Mouse (Mus musculus) lung, postnatal 0 days (tissue): ENCODE measurements around the gene Lalba. TPM values are rescaled to one million over a fixed set of nuclear protein-coding genes. Genes with fewer than 3 reads are reported as not detected.

Experiments
- ATAC-seq: fragments of 200-750 bp; cut with Nextera tagmentation; 2 replicates; pipeline ENCODE4 v1.8.0; 2017; ENCODE audit warnings: moderate library complexity
- DNase-seq: peaks from one replicate; pipeline ENCODE4 v3.0.0-alpha.2; 2016; ENCODE audit warnings: low spot score
- H3K27ac ChIP-seq: fragments of 300-500 bp; sonication (generic); 2 replicates; pipeline ENCODE4 v1.5.1; 2014; ENCODE audit warnings: antibody characterized with exemption, mild to moderate bottlenecking, low read length, mixed read lengths
- H3K27me3 ChIP-seq: fragments of 300-500 bp; sonication (generic); replicated peaks from 2 replicates; pipeline ENCODE4 v1.6.1; 2014; ENCODE audit warnings: low read length, mixed read lengths; ENCODE audit not compliant: insufficient read depth
- H3K36me3 ChIP-seq: fragments of 300-500 bp; sonication (generic); 2 replicates; pipeline ENCODE4 v1.6.1; 2014; ENCODE audit warnings: low read length, mixed read lengths; ENCODE audit not compliant: insufficient read depth
- H3K4me1 ChIP-seq: fragments of 300-500 bp; sonication (generic); 2 replicates; pipeline ENCODE4 v1.6.1; 2014; ENCODE audit warnings: antibody characterized with exemption, low read depth, low read length, mixed read lengths; ENCODE audit not compliant: insufficient read depth
- H3K4me2 ChIP-seq: fragments of 300-500 bp; sonication (generic); replicated peaks from 2 replicates; pipeline ENCODE4 v1.6.1; 2014; ENCODE audit warnings: low read depth, mild to moderate bottlenecking, low read length, moderate library complexity, mixed read lengths
- H3K4me3 ChIP-seq: fragments of 300-500 bp; sonication (generic); 2 replicates; pipeline ENCODE4 v1.5.1; 2014; ENCODE audit warnings: low read depth, low read length
- H3K9ac ChIP-seq: fragments of 300-500 bp; sonication (generic); replicated peaks from 2 replicates; pipeline ENCODE4 v1.6.1; 2014; ENCODE audit warnings: low read depth, mild to moderate bottlenecking
- H3K9me3 ChIP-seq: fragments of 300-500 bp; sonication (generic); 2 replicates; pipeline ENCODE4 v1.6.1; 2016; ENCODE audit warnings: low read length, mixed read lengths
- CTCF ChIP-seq: IDR thresholded peaks from 2 replicates; pipeline ENCODE4 v1.5.1; 2016; ENCODE audit warnings: antibody characterized with exemption, mild to moderate bottlenecking
- EP300 ChIP-seq: IDR thresholded peaks from 2 replicates; pipeline ENCODE4 v1.6.1; 2016; ENCODE audit warnings: antibody characterized with exemption, mild to moderate bottlenecking, control low read depth
- WGBS: fragments of 180-500 bp; shearing (Covaris S2); extraction: QIAGEN DNeasy Blood & Tissue Kit; methylation state at CpG from one replicate; pipeline ENCODE4 v1.1.7; 2014; 5-methylcytosine and 5-hydroxymethylcytosine counted together
- polyA plus RNA-seq: library from polyadenylated mRNA; unstranded; fragments of >200 nt; fragmentation: Nextera tagmentation; extraction: Ambion mirVana; gene quantifications from 2 replicates; pipeline ENCODE4 v1.2.1, GENCODE M21; 2015

Gene Lalba
- polyA plus RNA-seq, 1 experiment from 2014 or later, result 0.31 TPM

- Histone ChIP-seq H3K4me3 (no peak overlapping the region), H3K4me2 (no peak overlapping the region), H3K27me3 (no peaks in the 10 kb centered on the region), H3K36me3 (no peaks in the 10 kb centered on the region), H3K27ac (no peak overlapping the region), H3K9me3 (no peaks in the 10 kb centered on the region), H3K4me1 (no peaks in the 10 kb centered on the region), H3K9ac (no peak overlapping the region)
- 76% methylated on average over 7 of the region's 7 CpGs for WGBS
- ATAC-seq (no peak), DNase-seq (no peak)
- TF ChIP-seq CTCF, result no peak
- no peak for TF ChIP-seq EP300
These were observed 2.9 kb downstream of the Lalba start for GRCm38 (mm10) chr15:98479568-98480102.

DNA sequence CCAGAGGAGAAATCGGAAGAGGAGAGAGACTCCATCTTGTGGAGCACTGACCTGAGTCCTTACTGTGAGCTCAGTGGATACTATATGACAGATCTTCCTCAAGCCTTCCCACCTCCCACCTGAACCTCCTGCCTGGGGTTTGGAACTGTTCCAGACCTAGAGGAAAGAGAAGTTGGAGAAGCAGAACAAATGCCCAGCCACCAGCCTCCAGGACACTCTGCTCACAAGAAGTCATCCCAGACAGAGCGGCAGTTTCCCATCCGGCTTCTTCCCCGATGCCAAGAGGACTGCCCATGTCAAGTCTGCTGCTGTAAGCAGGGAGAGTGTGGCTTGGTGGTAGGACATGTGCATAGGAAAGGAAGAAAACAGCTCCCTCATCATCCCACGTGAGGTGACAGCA, 6.2 kb downstream of the Lalba start:
- Histone ChIP-seq H3K4me1 (no peaks in the 10 kb centered on the region), H3K9ac (no peak overlapping the region), H3K4me2 (no peak overlapping the region), H3K4me3 (no peak overlapping the region), H3K9me3 (no peaks in the 10 kb centered on the region), H3K27ac (no peak overlapping the region), H3K36me3 (no peaks in the 10 kb centered on the region), H3K27me3 (no peaks in the 10 kb centered on the region)
- ATAC-seq (no peak), DNase-seq (no peak)
- no peak for TF ChIP-seq CTCF
- no peak for TF ChIP-seq EP300
- 75% methylated on average over 5 of the region's 5 CpGs for WGBS

DNA sequence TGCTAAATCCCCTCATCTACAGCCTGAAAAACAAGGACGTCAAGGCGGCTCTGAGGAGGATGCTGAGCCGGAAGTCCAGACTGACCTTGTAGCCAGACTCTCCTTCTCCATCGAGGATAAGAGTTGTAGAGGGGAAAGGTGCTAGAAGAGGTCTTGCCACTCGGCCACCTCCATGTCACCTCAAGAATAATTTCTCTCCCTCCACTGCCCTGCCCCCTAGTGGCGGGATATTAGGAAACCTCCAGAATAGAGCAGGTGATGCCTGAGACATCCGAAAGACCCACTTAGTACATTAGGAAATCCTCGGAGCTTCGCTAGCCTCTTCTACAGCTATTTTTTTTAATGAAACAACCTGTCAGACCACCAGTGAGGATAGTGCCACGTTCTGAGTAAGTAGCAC, 7.1 kb downstream of the Lalba start:
- Histone ChIP-seq H3K36me3 (no peaks in the 10 kb centered on the region), H3K4me2 (no peak overlapping the region), H3K9ac (no peak overlapping the region), H3K9me3 (no peaks in the 10 kb centered on the region), H3K27me3 (no peaks in the 10 kb centered on the region), H3K4me3 (no peak overlapping the region), H3K27ac (no peak overlapping the region), H3K4me1 (no peaks in the 10 kb centered on the region)
- TF ChIP-seq EP300, result no peak
- TF ChIP-seq CTCF, result peak; percentile 72
- 49% methylated on average over 10 of the region's 10 CpGs for WGBS
- DNase-seq (peak; percentile 39), ATAC-seq (no peak)

DNA sequence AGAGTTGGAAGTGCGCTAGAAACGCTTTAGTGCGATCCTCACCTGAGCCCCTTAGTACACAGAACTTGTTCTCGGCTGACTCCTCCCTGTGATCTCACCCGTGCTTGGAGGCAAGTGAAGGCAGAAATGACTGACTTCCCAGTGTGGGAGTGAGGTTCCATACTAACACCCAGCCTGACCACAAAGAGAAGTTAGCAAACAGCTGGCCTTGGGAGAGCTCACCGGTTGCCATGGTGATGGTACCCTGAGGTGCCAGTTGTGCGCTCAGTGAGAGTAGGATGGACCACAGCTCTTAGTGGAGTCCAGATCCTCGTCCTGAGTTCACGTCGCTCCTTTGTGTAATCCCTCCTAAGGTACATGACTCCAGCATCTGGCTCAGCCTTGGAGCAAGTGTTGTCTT, 7.6 kb downstream of the Lalba start:
- Histone ChIP-seq H3K27ac (no peak overlapping the region), H3K4me2 (no peak overlapping the region), H3K36me3 (no peaks in the 10 kb centered on the region), H3K9me3 (no peaks in the 10 kb centered on the region), H3K27me3 (no peaks in the 10 kb centered on the region), H3K9ac (no peak overlapping the region), H3K4me3 (no peak overlapping the region), H3K4me1 (no peaks in the 10 kb centered on the region)
- 69% methylated on average over 10 of the region's 10 CpGs for WGBS
- TF ChIP-seq EP300 (no peak), CTCF (no peak)
- no peak for ATAC-seq
- no peak for DNase-seq

DNA sequence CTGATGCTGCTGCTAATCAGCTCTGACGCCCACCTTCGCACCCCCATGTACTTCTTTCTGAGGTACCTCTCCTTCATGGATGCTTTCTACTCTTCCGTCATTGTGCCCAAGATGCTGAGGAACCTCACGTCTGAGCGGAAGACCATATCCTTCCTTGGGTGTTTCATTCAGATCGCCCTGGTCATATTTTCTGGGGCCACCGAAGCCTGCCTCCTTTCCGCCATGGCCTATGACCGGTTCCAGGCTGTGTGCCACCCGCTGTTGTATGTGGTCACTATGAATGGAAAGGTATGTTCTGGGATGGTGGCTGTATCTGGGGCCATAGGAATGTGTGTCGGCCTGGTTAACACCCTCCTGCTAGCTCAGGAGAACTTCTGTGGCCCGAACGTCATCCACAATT, 11.0 kb downstream of the Lalba start:
- Histone ChIP-seq H3K9me3 (no peaks in the 10 kb centered on the region), H3K4me1 (no peaks in the 10 kb centered on the region), H3K27ac (no peak overlapping the region), H3K36me3 (no peaks in the 10 kb centered on the region), H3K27me3 (no peaks in the 10 kb centered on the region), H3K4me3 (no peak overlapping the region), H3K4me2 (no peak overlapping the region), H3K9ac (no peak overlapping the region)
- no peak for TF ChIP-seq EP300
- TF ChIP-seq CTCF, result no peak
- no peak for ATAC-seq
- DNase-seq, result no peak
- WGBS, result 90% methylated on average over 13 of the region's 13 CpGs

GRCm38 (mm10) chr15:98469596-98469995, 12.9 kb downstream of the Lalba start, which contains the start of gene OR5BS1P:
Gene OR5BS1P (plus strand): TSS chr15:98469896.
- H3K4me2 ChIP-seq, result no peak within 1 kb of the TSS
- H3K9ac ChIP-seq, result no peak within 1 kb of the TSS
- TF ChIP-seq CTCF, result no peak
- no peak for TF ChIP-seq EP300
- H3K4me3 ChIP-seq, result no peak within 1 kb of the TSS
- H3K4me1 ChIP-seq, result no peaks in the 10 kb centered on the region
- no peak for DNase-seq
- no peaks in the 10 kb centered on the region for H3K27me3 ChIP-seq
- H3K27ac ChIP-seq, result no peak within 1 kb of the TSS
- 85% methylated on average over 4 of the region's 4 CpGs for WGBS
- no peaks in the 10 kb centered on the region for H3K36me3 ChIP-seq
- no peaks in the 10 kb centered on the region for H3K9me3 ChIP-seq
- ATAC-seq, result no peak

- Histone ChIP-seq H3K9ac (no peak within 1 kb of the TSS), H3K27ac (no peak within 1 kb of the TSS), H3K27me3 (no peaks in the 10 kb centered on the region), H3K36me3 (no peaks in the 10 kb centered on the region), H3K4me1 (no peaks in the 10 kb centered on the region), H3K9me3 (no peaks in the 10 kb centered on the region), H3K4me3 (no peak within 1 kb of the TSS), H3K4me2 (no peak within 1 kb of the TSS)
- no peak for TF ChIP-seq CTCF
- no peak for TF ChIP-seq EP300
- ATAC-seq (no peak), DNase-seq (no peak)
- 91% methylated on average over 7 of the region's 7 CpGs for WGBS
These were observed 30.2 kb downstream of the Lalba start, which contains the start of gene Olfr281 for GRCm38 (mm10) chr15:98452288-98452687. Gene Olfr281 (plus strand): TSS chr15:98452588.
